Mouse (Mus musculus) hindbrain, embryonic 16.5 days (tissue): ENCODE measurements around the gene Vwa7. TPM values are rescaled to one million over a fixed set of nuclear protein-coding genes. Genes with fewer than 3 reads are reported as not detected.

Experiments
- ATAC-seq: fragments of 200-750 bp; cut with Nextera tagmentation; 2 replicates; pipeline ENCODE4 v1.8.0; 2017; ENCODE audit warnings: moderate TSS enrichment, moderate library complexity
- H3K27ac ChIP-seq: fragments of 300-500 bp; sonication (generic); 2 replicates; pipeline ENCODE4 v1.5.1; 2014; ENCODE audit warnings: low read depth, mild to moderate bottlenecking, control low read depth, low read length, moderate library complexity
- H3K27me3 ChIP-seq: fragments of 300-500 bp; sonication (generic); replicated peaks from 2 replicates; pipeline ENCODE4 v1.6.1; 2014; ENCODE audit warnings: low read length; ENCODE audit not compliant: control insufficient read depth, insufficient read depth
- H3K36me3 ChIP-seq: fragments of 300-500 bp; sonication (generic); 2 replicates; pipeline ENCODE4 v1.6.1; 2014; ENCODE audit warnings: mild to moderate bottlenecking, low read length, moderate library complexity, mixed read lengths; ENCODE audit not compliant: control insufficient read depth, insufficient read depth
- H3K4me1 ChIP-seq: fragments of 300-500 bp; sonication (generic); 2 replicates; pipeline ENCODE4 v1.6.1; 2014; ENCODE audit warnings: low read depth, low read length; ENCODE audit not compliant: control insufficient read depth, insufficient read depth
- H3K4me2 ChIP-seq: fragments of 300-500 bp; sonication (generic); 2 replicates; pipeline ENCODE4 v1.6.1; 2014; ENCODE audit warnings: mild to moderate bottlenecking, low read length, control low read depth, moderate library complexity
- H3K4me3 ChIP-seq: fragments of 300-500 bp; sonication (generic); 2 replicates; pipeline ENCODE4 v1.5.1; 2014; ENCODE audit warnings: mild to moderate bottlenecking, low read length, control low read depth, moderate library complexity
- H3K9ac ChIP-seq: fragments of 300-500 bp; sonication (generic); 2 replicates; pipeline ENCODE4 v1.6.1; 2014; ENCODE audit warnings: low read depth, mild to moderate bottlenecking, control low read depth, low read length, moderate library complexity
- H3K9me3 ChIP-seq: fragments of 300-500 bp; sonication (generic); 2 replicates; pipeline ENCODE4 v1.6.1; 2014; ENCODE audit warnings: mild to moderate bottlenecking, low read length, moderate library complexity; ENCODE audit not compliant: control insufficient read depth
- WGBS: fragments of 180-500 bp; shearing (Covaris S2); extraction: QIAGEN DNeasy Blood & Tissue Kit; methylation state at CpG from one replicate; pipeline ENCODE4 v1.1.7; 2014; 5-methylcytosine and 5-hydroxymethylcytosine counted together
- polyA plus RNA-seq: library from polyadenylated mRNA; unstranded; fragments of >200 nt; fragmentation: Nextera tagmentation; extraction: Ambion mirVana; gene quantifications from 2 replicates; pipeline ENCODE4 v1.2.1, GENCODE M21; 2015

The Vwa7 gene
- polyA plus RNA-seq, 1 experiment from 2014 or later = 0.08 TPM

DNA sequence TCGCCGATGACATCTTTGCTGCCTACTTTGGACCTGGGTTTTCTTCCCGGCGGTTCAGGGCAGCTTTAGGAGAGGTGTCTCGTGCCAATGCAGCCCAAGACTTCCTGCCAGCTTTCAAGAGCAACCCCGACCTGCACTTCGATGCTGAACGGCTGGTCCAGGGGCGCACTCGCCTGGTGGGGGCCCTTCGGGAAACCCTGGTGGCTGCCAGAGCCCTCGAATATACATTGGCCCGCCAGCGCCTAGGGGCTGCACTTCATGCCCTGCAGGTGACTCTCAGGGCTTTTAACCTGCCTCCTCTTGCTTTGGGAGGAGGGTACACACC lies 1.3 kb downstream of the Vwa7 start:
- no peak for ATAC-seq
- no peak overlapping the region for H3K27ac ChIP-seq
- 74% methylated on average over 14 of the region's 14 CpGs for WGBS

DNA sequence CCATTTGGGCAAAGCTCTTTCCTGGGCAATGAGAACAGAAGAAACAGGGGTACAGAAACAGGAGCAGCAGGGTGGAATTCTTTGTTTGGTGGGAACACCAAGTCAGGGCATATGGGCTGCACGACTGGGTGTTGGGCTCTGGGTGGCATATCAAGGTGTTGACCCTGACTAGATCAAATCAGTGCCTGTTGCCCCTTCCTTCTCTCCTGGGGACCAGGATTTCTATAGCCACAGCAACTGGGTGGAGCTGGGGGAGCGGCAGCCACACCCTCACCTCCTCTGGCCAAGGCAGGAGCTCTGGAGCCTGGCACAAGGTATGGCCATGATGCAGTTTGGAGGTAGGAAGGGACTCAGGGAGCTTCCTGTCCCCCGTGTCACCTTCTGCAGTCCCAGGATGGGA lies 1.8 kb downstream of the Vwa7 start:
- 77% methylated on average over 3 of the region's 3 CpGs for WGBS
- no peak overlapping the region for H3K27ac ChIP-seq
- no peaks in the 10 kb centered on the region for H3K9me3 ChIP-seq
- H3K27me3 ChIP-seq = no peaks in the 10 kb centered on the region
- peaks cover 20% of the 10 kb centered on the region for H3K36me3 ChIP-seq
- H3K4me3 ChIP-seq = no peak overlapping the region
- no peak for ATAC-seq
- H3K9ac ChIP-seq = no peak overlapping the region
- H3K4me2 ChIP-seq = no peak overlapping the region
- H3K4me1 ChIP-seq = peaks cover 8% of the 10 kb centered on the region

More for the DNA sequence above, 1.3 kb downstream of the Vwa7 start:
- Histone ChIP-seq H3K27me3 (no peaks in the 10 kb centered on the region), H3K36me3 (peaks cover 25% of the 10 kb centered on the region), H3K9me3 (no peaks in the 10 kb centered on the region), H3K9ac (no peak overlapping the region), H3K4me2 (no peak overlapping the region), H3K4me1 (peaks cover 8% of the 10 kb centered on the region), H3K4me3 (no peak overlapping the region)

DNA sequence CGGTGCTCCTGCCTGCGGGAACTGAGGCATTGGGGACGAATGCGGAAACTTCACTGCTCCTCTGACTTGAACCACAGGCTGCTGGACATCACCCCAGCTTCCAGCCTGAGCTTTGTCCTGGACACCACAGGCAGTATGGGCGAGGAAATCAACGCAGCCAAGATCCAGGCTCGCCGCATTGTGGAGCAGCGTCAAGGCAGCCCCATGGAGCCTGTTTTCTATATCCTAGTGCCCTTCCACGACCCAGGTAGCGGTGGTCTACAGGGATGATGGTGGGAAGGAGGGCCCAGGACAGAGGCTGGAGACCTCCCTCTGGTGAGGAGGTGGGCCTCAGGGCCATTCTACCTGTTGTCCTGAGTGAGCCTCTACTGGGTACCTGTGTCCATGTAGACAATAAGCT lies 3.5 kb downstream of the Vwa7 start:
- Histone ChIP-seq H3K36me3 (peaks cover 5% of the 10 kb centered on the region; the same call in 1 of the 2 replicates), H3K27me3 (no peaks in the 10 kb centered on the region), H3K9ac (no peak overlapping the region), H3K4me1 (peaks cover 8% of the 10 kb centered on the region), H3K4me2 (no peak overlapping the region), H3K4me3 (no peak overlapping the region), H3K9me3 (no peaks in the 10 kb centered on the region), H3K27ac (no peak overlapping the region)
- 73% methylated on average over 11 of the region's 11 CpGs for WGBS
- ATAC-seq = no peak

DNA sequence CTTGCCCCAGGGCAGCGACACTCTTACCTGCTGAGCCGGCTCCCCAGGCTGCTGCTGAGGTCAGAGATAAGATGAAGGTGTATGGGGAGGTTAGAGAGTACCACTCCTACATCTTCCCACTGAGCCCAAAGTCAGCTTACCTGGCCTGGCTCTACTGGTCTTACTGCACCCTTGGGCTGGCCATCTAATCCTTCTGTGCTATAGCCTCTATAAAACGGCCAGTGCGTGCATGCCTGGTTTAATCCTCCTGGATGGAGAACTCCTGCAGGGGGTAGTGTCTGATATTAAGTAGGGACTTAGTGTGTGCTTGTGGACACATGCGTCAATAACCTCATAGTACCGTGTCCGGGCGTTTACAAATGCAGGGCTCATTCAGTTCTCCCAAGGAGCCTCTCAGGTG lies 4.2 kb downstream of the Vwa7 start:
- Histone ChIP-seq H3K4me1 (peaks cover 8% of the 10 kb centered on the region), H3K9me3 (no peaks in the 10 kb centered on the region), H3K4me2 (no peak overlapping the region), H3K9ac (no peak overlapping the region), H3K27ac (no peak overlapping the region), H3K4me3 (no peak overlapping the region), H3K27me3 (no peaks in the 10 kb centered on the region), H3K36me3 (peaks cover 5% of the 10 kb centered on the region; the same call in 1 of the 2 replicates)
- no peak for ATAC-seq
- 88% methylated on average over 8 of the region's 8 CpGs for WGBS

DNA sequence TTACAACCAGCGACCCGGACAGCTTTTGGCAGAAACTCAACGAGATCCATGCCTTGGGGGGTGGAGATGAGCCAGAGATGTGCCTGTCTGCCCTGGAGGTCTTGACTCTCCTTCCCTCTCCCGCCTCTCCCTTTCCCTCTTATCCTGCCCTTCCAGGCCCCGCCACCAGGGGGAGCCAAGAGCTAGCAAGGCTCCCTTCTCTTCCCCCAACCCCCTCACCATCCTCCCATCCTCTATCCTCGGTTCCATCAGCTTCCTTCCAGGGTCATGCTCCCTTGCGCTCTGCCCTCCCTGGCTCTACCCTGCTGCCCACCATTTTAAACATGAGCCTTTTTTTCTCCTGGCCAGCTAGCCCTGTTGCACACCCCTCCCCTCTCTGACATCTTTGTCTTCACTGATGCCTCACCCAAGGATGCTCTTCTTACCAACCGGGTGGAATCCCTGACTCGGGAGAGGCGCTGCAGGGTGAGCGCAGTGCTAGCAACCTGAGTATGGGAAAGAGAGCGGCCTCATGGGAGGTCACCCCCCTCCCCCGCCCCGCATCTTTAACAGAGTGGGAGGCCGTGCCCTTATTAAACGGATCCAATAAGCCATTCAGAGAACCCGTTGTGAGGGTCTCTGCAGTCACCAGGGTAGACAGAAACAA lies 4.9 kb downstream of the Vwa7 start:
- 7% methylated on average over 17 of the region's 17 CpGs for WGBS
- no peak overlapping the region for H3K27ac ChIP-seq
- H3K4me2 ChIP-seq = peak overlapping the region; percentile 30
- no peaks in the 10 kb centered on the region for H3K27me3 ChIP-seq
- no peak overlapping the region for H3K4me3 ChIP-seq
- peaks cover 3% of the 10 kb centered on the region; the same call in 1 of the 2 replicates for H3K36me3 ChIP-seq
- peaks cover 5% of the 10 kb centered on the region for H3K4me1 ChIP-seq
- no peaks in the 10 kb centered on the region for H3K9me3 ChIP-seq
- no peak overlapping the region for H3K9ac ChIP-seq
- ATAC-seq = no peak; the same call in 1 of the 2 replicates

DNA sequence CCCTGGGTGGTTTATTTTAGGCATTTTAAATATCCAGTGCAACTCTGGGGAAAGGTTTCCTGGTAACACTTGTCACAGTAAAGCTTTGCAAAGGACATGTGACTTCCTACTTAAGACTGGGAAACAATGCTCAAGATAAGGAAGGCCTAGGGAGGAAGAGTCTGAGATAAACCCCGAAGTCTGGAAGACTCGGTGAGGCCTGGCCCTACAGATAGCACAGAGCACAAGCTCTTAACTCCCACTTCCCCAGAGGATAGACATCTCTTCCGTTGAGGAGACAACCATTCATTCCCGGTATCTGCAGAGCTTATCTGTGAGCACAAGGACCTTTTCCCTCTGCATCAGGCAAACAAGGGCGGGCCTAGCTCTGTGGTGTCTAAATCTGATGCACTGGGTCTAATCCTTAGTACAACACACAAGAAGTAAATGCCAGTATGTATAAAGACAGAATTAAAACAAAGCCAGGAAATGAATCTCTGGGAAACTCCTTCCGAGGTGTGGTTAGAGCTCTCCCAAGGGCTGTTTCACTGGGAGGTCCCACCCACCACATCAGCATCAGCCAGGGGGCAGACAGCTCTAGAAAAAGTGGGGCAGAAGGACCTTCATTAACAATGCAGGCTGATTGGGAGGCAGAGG lies 5.6 kb downstream of the Vwa7 start:
- no peak overlapping the region for H3K4me2 ChIP-seq

DNA sequence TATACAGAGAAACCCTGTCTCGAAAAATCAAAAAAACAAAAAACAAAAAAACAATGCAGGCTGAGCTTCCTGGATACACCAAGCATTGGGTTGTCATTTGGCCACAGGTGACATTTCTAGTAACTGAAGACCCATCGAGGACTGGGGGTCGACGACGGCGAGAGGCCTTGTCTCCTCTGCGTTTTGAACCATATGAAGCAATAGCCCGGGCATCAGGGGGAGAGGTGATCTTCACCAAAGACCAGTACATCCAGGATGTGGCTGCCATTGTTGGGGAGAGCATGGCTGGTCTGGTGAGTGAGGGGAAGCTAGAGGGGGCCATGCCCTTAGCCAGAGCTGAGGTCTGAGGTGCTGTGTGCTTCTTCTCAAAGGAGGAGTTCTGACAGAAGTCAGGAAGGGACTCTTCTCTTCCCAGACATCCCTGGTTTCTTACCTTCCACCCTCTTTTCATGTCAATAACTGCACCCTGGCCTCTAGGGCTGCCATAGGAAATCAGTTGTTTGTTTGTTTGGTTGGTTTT lies 6.2 kb downstream of the Vwa7 start:
- H3K9ac ChIP-seq = no peak overlapping the region
- H3K4me3 ChIP-seq = no peak overlapping the region
- H3K36me3 ChIP-seq = no peaks in the 10 kb centered on the region
- no peak overlapping the region for H3K4me2 ChIP-seq
- no peak for ATAC-seq
- H3K9me3 ChIP-seq = no peaks in the 10 kb centered on the region
- H3K4me1 ChIP-seq = peaks cover 9% of the 10 kb centered on the region
- no peaks in the 10 kb centered on the region for H3K27me3 ChIP-seq
- H3K27ac ChIP-seq = no peak overlapping the region
- 95% methylated on average over 8 of the region's 8 CpGs for WGBS

More for the DNA sequence above, 5.6 kb downstream of the Vwa7 start:
- Histone ChIP-seq H3K27me3 (no peaks in the 10 kb centered on the region), H3K4me1 (peaks cover 5% of the 10 kb centered on the region), H3K9ac (no peak overlapping the region), H3K9me3 (no peaks in the 10 kb centered on the region), H3K4me3 (no peak overlapping the region), H3K27ac (no peak overlapping the region), H3K36me3 (0 out of 2 replicates have a peak, but pooled peaks cover 2% of the 10 kb centered on the region)
- 66% methylated on average over 6 of the region's 6 CpGs for WGBS
- no peak for ATAC-seq

DNA sequence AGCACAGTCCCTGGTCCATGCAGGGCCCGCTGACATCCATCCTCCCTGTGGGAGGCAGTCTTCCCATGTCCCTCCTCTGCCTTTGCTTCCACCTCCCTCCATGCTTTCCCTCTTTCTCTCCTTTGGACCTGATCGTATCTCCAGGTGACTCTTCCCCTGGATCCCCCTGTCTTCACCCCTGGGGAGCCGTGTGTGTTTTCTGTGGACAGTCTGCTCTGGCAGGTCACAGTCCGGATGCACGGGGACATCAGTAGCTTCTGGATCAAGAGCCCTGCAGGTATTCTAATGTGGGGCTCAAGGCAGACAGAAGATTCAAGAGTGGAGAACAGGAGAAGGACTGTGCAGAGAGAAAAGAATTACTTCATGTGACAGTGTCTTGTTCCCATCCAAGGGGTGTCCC lies 6.8 kb downstream of the Vwa7 start:
- no peaks in the 10 kb centered on the region for H3K36me3 ChIP-seq
- H3K4me2 ChIP-seq = no peak overlapping the region
- ATAC-seq = no peak
- H3K27ac ChIP-seq = no peak overlapping the region
- peaks cover 11% of the 10 kb centered on the region for H3K4me1 ChIP-seq
- WGBS = 90% methylated on average over 5 of the region's 5 CpGs
- no peak overlapping the region for H3K9ac ChIP-seq
- no peaks in the 10 kb centered on the region for H3K9me3 ChIP-seq
- no peak overlapping the region for H3K4me3 ChIP-seq
- H3K27me3 ChIP-seq = no peaks in the 10 kb centered on the region

DNA sequence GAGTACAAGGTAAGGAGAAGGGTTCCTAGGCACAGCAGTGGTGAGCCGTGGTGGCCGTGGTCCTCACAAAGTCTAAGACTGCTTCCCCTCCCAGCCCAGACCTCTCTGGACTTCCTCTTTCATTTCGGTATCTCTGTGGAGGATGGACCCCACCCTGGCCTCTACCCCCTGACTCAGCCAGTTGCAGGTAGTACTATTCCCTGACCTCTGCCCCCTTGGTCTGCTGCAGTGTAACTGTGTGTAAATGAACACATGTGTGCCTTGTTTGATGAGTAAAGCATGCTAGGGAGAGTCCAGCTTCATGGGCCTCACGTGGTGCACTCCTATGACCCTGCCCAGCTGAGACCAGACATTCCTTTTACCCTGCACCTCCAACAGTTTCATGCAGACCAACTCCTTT lies 7.4 kb downstream of the Vwa7 start:
- Histone ChIP-seq H3K27me3 (no peaks in the 10 kb centered on the region), H3K9ac (no peak overlapping the region)

More for the DNA sequence above, 7.4 kb downstream of the Vwa7 start:
- 80% methylated on average over 4 of the region's 4 CpGs for WGBS
- H3K36me3 ChIP-seq = no peaks in the 10 kb centered on the region
- H3K27ac ChIP-seq = no peak overlapping the region
- no peaks in the 10 kb centered on the region for H3K9me3 ChIP-seq
- peaks cover 11% of the 10 kb centered on the region for H3K4me1 ChIP-seq
- no peak overlapping the region for H3K4me3 ChIP-seq
- ATAC-seq = no peak
- no peak overlapping the region for H3K4me2 ChIP-seq
